Mouse (Mus musculus): ENCODE measurements around the gene Synpo2l. TPM values are rescaled to one million over a fixed set of nuclear protein-coding genes. Genes with fewer than 3 reads are reported as not detected.
"Not testable (repeated sequence)": the region's sequence is repeated elsewhere in the genome, so short reads cannot be mapped to it uniquely, and the experiment has no call there.

Gene Synpo2l
- polyA plus RNA-seq, 1 experiment from 2014 or later = 0.17 TPM

GRCm38 (mm10) chr14:20636968-20637367 lies 31.2 kb downstream of the Synpo2l start:
- H3K9me3 ChIP-seq; H3K4me3 ChIP-seq; H3K9ac ChIP-seq (replicated peaks); H3K27ac ChIP-seq (replicated peaks); H3K36me3 ChIP-seq; H3K4me2 ChIP-seq (replicated peaks); H3K27me3 ChIP-seq; ATAC-seq (replicated peaks): not testable (repeated sequence)
- 98% methylated on average over 3 of the region's 3 CpGs for WGBS
- H3K4me1 ChIP-seq = peaks cover 12% of the 10 kb centered on the region

GRCm38 (mm10) chr14:20635546-20635945 lies 32.6 kb downstream of the Synpo2l start:
- 96% methylated on average over 2 of the region's 2 CpGs for WGBS
- Histone ChIP-seq H3K9ac (replicated peaks) (no peak overlapping the region), H3K9me3 (no peaks in the 10 kb centered on the region), H3K4me3 (no peak overlapping the region), H3K4me2 (replicated peaks) (no peak overlapping the region), H3K27me3 (no peaks in the 10 kb centered on the region), H3K4me1 (peaks cover 7% of the 10 kb centered on the region), H3K27ac (replicated peaks) (no peak overlapping the region), H3K36me3 (no peaks in the 10 kb centered on the region)
- no peak for ATAC-seq (replicated peaks)

GRCm38 (mm10) chr14:20631253-20631652 lies 36.9 kb downstream of the Synpo2l start:
- WGBS = 75% methylated on average over 4 of the region's 4 CpGs
- Histone ChIP-seq H3K9me3 (no peaks in the 10 kb centered on the region), H3K4me3 (no peak overlapping the region), H3K27ac (replicated peaks) (no peak overlapping the region), H3K27me3 (no peaks in the 10 kb centered on the region), H3K36me3 (no peaks in the 10 kb centered on the region), H3K9ac (replicated peaks) (no peak overlapping the region), H3K4me2 (replicated peaks) (no peak overlapping the region), H3K4me1 (no peaks in the 10 kb centered on the region)
- ATAC-seq (replicated peaks) = no peak

- 83% methylated on average over 3 of the region's 3 CpGs for WGBS
- no peaks in the 10 kb centered on the region for H3K9me3 ChIP-seq
Observed at GRCm38 (mm10) chr14:20626971-20627370, 41.2 kb downstream of the Synpo2l start.

GRCm38 (mm10) chr14:20626447-20626846 lies 41.7 kb downstream of the Synpo2l start:
- 83% methylated on average over 2 of the region's 2 CpGs for WGBS
- Histone ChIP-seq H3K4me3 (no peak overlapping the region), H3K4me2 (replicated peaks) (no peak overlapping the region), H3K9me3 (no peaks in the 10 kb centered on the region), H3K4me1 (no peaks in the 10 kb centered on the region), H3K36me3 (no peaks in the 10 kb centered on the region), H3K27ac (replicated peaks) (no peak overlapping the region), H3K27me3 (no peaks in the 10 kb centered on the region), H3K9ac (replicated peaks) (no peak overlapping the region)
- ATAC-seq (replicated peaks) = no peak

More at GRCm38 (mm10) chr14:20626971-20627370, 41.2 kb downstream of the Synpo2l start:
- Histone ChIP-seq H3K9ac (replicated peaks) (no peak overlapping the region), H3K4me3 (no peak overlapping the region), H3K4me2 (replicated peaks) (no peak overlapping the region), H3K4me1 (no peaks in the 10 kb centered on the region), H3K36me3 (no peaks in the 10 kb centered on the region), H3K27ac (replicated peaks) (no peak overlapping the region), H3K27me3 (no peaks in the 10 kb centered on the region)
- no peak for ATAC-seq (replicated peaks)

GRCm38 (mm10) chr14:20622907-20623306 lies 45.2 kb downstream of the Synpo2l start:
- Histone ChIP-seq H3K4me2 (replicated peaks) (no peak overlapping the region), H3K27me3 (no peaks in the 10 kb centered on the region), H3K4me1 (peaks cover 16% of the 10 kb centered on the region), H3K9me3 (no peaks in the 10 kb centered on the region), H3K36me3 (no peaks in the 10 kb centered on the region), H3K27ac (replicated peaks) (no peak overlapping the region), H3K9ac (replicated peaks) (no peak overlapping the region), H3K4me3 (no peak overlapping the region)
- ATAC-seq (replicated peaks) = no peak
- WGBS = 92% methylated on average over 3 of the region's 3 CpGs

GRCm38 (mm10) chr14:20622412-20622811 lies 45.7 kb downstream of the Synpo2l start:
- Histone ChIP-seq H3K4me2 (replicated peaks) (no peak overlapping the region), H3K4me1 (peaks cover 16% of the 10 kb centered on the region), H3K36me3 (no peaks in the 10 kb centered on the region), H3K4me3 (no peak overlapping the region), H3K27me3 (no peaks in the 10 kb centered on the region), H3K27ac (replicated peaks) (no peak overlapping the region), H3K9ac (replicated peaks) (no peak overlapping the region), H3K9me3 (no peaks in the 10 kb centered on the region)
- WGBS = 91% methylated on average over 2 of the region's 2 CpGs
- no peak for ATAC-seq (replicated peaks)

GRCm38 (mm10) chr14:20621903-20622302 lies 46.3 kb downstream of the Synpo2l start:
- Histone ChIP-seq H3K9me3 (no peaks in the 10 kb centered on the region), H3K9ac (replicated peaks) (no peak overlapping the region), H3K4me2 (replicated peaks) (no peak overlapping the region), H3K27me3 (no peaks in the 10 kb centered on the region), H3K36me3 (no peaks in the 10 kb centered on the region), H3K4me1 (peaks cover 16% of the 10 kb centered on the region), H3K27ac (replicated peaks) (no peak overlapping the region), H3K4me3 (no peak overlapping the region)
- no peak for ATAC-seq (replicated peaks)
- WGBS = 73% methylated on average over 2 of the region's 2 CpGs

GRCm38 (mm10) chr14:20619131-20619530 lies 49.0 kb downstream of the Synpo2l start:
- Histone ChIP-seq H3K4me3 (no peak overlapping the region), H3K36me3 (no peaks in the 10 kb centered on the region), H3K9me3 (no peaks in the 10 kb centered on the region), H3K4me1 (peaks cover 20% of the 10 kb centered on the region), H3K27ac (replicated peaks) (peak overlapping the region; percentile 23; the same call in 1 of the 2 replicates), H3K4me2 (replicated peaks) (no peak overlapping the region), H3K9ac (replicated peaks) (no peak overlapping the region), H3K27me3 (no peaks in the 10 kb centered on the region)
- ATAC-seq (replicated peaks) = no peak

- H3K4me3 ChIP-seq = no peak overlapping the region
- no peak overlapping the region for H3K4me2 ChIP-seq (replicated peaks)
- WGBS = 82% methylated on average over 5 of the region's 5 CpGs
- no peaks in the 10 kb centered on the region for H3K36me3 ChIP-seq
- no peak for ATAC-seq (replicated peaks)
- H3K4me1 ChIP-seq = peaks cover 20% of the 10 kb centered on the region
- H3K27me3 ChIP-seq = no peaks in the 10 kb centered on the region
- no peak overlapping the region for H3K9ac ChIP-seq (replicated peaks)
- H3K27ac ChIP-seq (replicated peaks) = 0 out of 2 replicates have a peak overlapping the region, but pooled peaks have one; percentile 19
- no peaks in the 10 kb centered on the region for H3K9me3 ChIP-seq
Observed at GRCm38 (mm10) chr14:20618211-20618610, 49.9 kb downstream of the Synpo2l start.

GRCm38 (mm10) chr14:20616421-20616820 lies 51.7 kb downstream of the Synpo2l start:
- WGBS = 24% methylated on average over 2 of the region's 2 CpGs
- no peak for ATAC-seq (replicated peaks)
- Histone ChIP-seq H3K36me3 (no peaks in the 10 kb centered on the region), H3K27me3 (no peaks in the 10 kb centered on the region), H3K9me3 (no peaks in the 10 kb centered on the region), H3K27ac (replicated peaks) (no peak overlapping the region), H3K4me1 (peaks cover 20% of the 10 kb centered on the region), H3K4me2 (replicated peaks) (no peak overlapping the region), H3K9ac (replicated peaks) (no peak overlapping the region), H3K4me3 (no peak overlapping the region)

GRCm38 (mm10) chr14:20615075-20615474 lies 53.1 kb downstream of the Synpo2l start:
- no peak overlapping the region for H3K9ac ChIP-seq (replicated peaks)
- no peaks in the 10 kb centered on the region for H3K9me3 ChIP-seq
- no peak overlapping the region for H3K27ac ChIP-seq (replicated peaks)
- ATAC-seq (replicated peaks) = no peak
- no peak overlapping the region for H3K4me3 ChIP-seq
- H3K4me1 ChIP-seq = peaks cover 20% of the 10 kb centered on the region
- 97% methylated on average over 2 of the region's 2 CpGs for WGBS
- no peaks in the 10 kb centered on the region for H3K36me3 ChIP-seq
- no peak overlapping the region for H3K4me2 ChIP-seq (replicated peaks)
- no peaks in the 10 kb centered on the region for H3K27me3 ChIP-seq

GRCm38 (mm10) chr14:20612820-20613219 lies 55.3 kb downstream of the Synpo2l start:
- ATAC-seq (replicated peaks) = no peak
- Histone ChIP-seq H3K27ac (replicated peaks) (no peak overlapping the region), H3K4me3 (no peak overlapping the region), H3K9ac (replicated peaks) (no peak overlapping the region), H3K9me3 (no peaks in the 10 kb centered on the region), H3K4me2 (replicated peaks) (no peak overlapping the region), H3K27me3 (no peaks in the 10 kb centered on the region), H3K4me1 (0 out of 2 replicates have a peak, but pooled peaks cover 4% of the 10 kb centered on the region), H3K36me3 (no peaks in the 10 kb centered on the region)
- 100% methylated on average over 1 of the region's 1 CpGs for WGBS
